Mouse (Mus musculus) megakaryocyte, adult 5-6 weeks (primary cell): ENCODE measurements around the gene Pom121l2. TPM values are rescaled to one million over a fixed set of nuclear protein-coding genes. Genes with fewer than 3 reads are reported as not detected.

Experiments used
- ATAC-seq: 2 replicates; pipeline ENCODE4 v1.8.0; 2016; ENCODE audit warnings: mild to moderate bottlenecking, inconsistent platforms; ENCODE audit not compliant: poor library complexity, severe bottlenecking
- total RNA-seq, 2 experiments: library from RNA; stranded (forward) in 1 of 2; stranded (reverse) in 1 of 2; fragments of 153-499, 151-499 nt in 1 of 2; fragments of 221-1000, 200-1000 nt in 1 of 2; gene quantifications; 2 replicates each; pipeline versions ENCODE4 v1.2.3 to v1.2.4; 2015 to 2017

The Pom121l2 gene
- total RNA-seq, 2 experiments from 2014 or later = not detected

DNA sequence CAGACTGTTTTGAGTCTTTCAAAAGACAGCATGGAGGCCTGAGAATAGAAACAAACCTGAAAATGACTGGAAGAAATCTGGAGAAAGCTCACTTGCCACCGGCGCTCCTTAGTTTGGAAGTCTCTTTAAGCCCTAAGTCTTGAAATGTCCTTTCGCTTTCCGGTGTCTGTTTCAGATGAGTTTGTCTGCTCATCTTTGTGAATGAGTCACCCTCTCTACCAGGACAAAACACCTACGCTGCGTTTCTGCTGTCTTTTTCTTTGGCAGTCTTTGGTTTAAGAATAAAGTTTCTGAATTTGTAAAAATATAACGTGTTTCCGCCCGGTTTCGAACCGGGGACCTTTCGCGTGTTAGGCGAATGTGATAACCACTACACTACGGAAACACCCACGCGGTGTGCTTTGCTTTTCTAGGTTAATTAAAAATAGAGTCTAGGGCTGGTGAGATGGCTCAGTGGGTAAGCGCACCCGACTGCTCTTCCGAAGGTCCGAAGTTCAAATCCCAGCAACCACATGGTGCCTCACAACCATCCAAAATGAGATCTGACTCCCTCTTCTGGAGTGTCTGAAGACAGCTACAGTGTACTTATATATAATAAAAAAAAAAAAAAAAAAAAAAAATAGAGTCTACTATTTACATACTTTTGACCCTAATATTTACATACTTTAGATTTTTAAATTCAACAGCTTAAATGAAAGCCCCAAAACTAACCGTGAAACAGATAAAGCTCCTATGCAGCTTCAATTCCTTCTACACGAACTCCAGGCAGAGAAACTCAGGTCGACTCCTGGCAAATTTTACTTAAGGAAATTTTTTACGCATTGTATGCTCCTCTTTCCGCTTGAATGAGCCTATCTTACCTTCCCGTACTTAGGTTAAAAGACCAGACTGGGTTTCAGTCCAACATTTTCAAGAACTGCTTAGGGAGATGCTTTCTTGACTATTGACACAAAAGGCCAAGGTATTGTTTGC is 34.8 kb downstream of the Pom121l2 start:
- ATAC-seq = peak; percentile 78

DNA sequence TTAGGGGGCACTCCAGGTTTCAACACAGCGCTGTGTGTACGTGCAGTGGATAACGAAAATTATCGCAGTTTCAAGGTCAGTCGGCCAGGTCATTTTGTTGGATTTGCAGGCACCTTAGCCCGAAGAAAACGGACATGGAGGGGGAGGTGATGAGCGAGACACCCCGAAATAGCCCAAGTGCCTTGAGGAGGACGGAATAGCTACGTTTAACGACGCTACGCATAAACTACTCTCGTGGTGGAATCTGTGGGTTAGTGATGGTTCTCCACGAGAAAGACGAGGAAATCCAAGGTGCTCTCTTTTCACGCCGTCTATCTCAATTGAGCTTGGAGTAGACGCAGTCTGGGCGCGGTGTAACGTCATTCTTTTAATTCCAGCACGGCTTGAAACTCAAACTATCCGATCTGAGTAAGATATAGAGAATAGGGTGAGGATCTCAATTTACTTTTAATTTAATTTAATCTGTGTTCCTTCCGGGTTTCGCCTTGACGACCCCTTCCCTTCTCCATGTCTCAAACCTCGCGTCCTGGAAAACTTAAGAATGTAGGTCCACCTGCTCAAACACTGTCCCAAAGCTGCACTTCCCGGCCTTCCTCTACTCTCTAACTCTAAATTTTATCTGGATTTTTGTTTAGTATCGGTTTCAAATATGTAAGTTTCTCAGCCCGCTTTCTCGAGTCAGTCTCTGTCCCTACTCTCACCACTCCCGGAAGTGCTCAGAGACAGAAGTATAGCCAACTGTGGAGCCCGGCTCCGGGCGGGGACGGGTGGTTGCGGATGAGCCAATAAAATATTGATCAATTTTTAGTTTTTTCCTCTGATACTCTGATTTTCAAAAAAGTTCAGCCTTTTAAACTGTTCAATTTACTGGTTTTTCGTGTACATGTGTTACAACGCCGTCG is 39.2 kb downstream of the Pom121l2 start:
- peak; percentile 64 for ATAC-seq

DNA sequence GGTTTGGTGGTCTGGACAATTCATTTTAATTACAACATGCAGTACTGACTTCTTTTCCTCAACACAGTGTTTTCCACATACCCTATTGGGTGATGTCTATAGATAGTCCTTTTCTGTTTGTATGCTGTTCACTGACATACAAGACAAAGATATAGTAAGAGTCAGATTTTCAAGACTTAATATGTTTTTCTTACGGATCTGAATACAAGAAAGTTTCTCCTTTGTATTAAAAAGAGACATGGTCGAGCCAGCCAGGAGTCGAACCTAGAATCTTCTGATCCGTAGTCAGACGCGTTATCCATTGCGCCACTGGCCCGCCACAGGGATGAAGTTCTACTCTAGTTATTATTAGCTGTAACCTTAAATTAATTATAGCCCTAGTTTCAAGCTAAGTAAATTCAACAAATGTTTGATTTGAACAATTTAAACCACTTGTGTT is 39.9 kb downstream of the Pom121l2 start:
- ATAC-seq = peak; percentile 41

DNA sequence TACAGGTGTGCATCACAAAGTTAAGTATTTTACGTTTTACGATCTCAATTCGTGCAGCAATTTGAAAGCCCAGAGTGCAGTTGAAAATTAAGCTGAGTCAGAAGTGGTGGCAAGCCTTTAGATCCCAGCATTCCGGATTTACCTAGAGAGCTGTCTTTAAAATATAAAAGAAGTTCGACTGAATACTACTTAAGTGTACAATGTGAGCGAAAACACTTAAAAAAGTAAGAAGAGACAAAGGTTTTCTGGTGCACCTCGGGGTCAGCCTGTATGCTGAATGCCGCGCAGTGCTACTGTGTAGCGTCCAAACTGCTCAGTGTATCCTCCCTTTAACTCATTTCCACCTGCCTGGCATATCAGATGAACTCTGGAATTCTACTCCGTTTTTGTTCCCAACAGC is 40.6 kb downstream of the Pom121l2 start:
- no peak for ATAC-seq

DNA sequence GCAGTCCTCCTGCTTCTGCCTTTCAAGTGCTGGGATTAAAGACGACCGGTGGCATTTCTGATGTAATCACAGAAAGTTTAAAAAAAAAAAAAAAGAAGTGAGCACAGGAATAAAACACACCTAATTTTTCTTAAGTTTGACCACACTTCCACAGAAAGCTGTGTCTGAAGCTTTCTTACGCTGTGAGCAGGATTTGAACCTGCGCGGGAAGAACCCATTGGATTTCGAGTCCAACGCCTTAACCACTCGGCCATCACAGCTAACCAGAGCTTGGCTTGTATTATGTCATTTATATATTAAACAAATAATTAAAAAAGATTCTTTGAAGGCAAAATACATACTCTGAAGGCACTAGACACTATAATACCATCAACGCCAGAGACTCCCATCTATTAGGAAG is 41.2 kb downstream of the Pom121l2 start:
- ATAC-seq = peak; percentile 70

DNA sequence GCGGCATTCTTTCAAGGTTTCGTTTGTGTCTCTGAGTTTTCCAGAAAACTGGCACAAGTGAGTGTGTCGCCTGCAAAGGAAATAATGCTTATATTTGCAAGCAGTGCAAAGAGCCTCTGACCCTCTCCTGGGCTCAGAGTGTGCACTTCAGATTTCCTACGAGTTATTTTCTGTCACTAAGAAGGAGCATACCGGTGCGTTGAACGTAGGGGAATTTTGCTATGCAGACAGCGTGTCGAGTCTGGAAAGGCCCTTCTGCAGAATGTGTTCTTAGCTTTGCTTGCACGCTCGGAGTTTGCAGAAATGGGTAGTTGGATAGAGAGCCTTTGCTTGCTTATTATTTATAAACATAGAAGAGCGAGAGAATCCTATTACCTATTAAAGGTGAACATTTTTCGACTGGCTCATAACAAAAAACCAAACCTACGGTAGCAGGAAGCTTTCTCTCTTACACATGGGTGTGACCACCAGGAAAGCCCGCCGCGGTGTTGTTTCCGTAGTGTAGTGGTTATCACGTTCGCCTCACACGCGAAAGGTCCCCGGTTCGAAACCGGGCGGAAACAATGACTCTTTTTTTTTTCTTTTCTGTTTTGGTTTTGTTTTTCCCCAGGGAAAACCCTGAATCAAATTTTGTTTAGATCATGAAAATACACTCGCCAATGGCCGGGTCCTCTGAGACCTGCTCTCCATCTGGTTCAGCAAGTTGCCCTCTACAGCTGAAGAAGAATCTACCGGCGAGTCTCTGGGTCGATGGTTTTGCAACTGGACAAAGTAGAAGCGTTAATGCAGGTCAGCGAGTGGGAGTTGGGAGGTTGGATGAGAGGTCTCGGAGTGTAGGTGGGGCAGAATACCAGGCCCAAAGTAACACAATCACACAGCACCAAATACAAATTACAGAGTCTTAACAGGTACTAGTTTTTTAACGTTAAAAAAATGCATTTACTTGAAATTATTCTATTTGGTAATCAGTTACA is 45.4 kb downstream of the Pom121l2 start:
- ATAC-seq = peak; percentile 48

DNA sequence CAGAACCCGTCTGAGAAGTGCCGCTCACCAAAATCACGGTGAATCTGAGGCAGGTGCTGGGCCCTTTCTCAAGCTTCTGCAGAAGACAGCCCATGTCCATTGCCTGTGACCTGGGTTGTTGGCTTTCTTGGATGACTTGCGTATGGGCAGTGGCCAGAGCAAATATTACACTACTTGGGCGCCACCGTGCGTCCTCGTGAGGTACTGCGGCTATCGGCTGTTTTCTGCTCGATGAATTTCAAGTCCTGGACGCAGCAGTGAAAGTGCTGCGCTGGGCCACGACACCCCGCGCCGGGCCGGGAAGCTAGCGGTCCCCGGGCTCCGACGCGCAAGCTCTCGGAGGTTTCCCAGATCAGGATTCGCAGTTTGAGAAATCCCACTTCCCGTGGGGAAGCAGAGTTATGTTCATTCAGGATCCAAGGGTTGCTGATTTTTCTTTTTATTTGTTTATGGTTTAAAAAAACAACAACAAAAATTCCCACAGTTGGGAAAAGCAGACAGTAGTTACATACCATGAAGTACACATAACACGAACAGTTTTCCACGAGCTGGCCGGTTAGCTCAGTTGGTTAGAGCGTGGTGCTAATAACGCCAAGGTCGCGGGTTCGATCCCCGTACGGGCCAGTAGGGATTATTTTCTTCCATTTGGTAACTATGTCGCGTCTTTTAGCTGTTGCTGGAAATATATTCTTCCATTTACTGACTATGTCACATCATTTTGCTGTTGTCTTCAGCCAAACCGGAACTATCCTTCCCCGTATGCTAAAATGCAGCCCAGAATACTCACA is 47.9 kb downstream of the Pom121l2 start:
- ATAC-seq = peak; percentile 94

DNA sequence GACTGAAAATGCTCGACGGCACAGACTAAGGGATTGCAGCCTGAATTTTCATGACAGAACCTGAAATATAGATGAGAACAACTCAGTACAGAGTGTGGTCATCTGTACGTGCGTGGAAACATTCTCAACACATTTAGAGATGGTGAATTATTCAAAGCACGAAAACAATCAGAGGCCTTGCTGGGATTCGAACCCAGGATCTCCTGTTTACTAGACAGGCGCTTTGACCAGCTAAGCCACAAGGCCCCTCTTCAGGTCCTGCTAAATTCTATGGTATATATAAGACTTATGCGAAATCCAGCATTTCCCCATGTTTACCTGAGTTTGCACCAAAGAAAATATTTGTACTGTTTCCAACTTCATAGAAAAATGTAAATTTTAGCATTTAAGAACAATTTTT is 48.9 kb downstream of the Pom121l2 start:
- no peak for ATAC-seq

DNA sequence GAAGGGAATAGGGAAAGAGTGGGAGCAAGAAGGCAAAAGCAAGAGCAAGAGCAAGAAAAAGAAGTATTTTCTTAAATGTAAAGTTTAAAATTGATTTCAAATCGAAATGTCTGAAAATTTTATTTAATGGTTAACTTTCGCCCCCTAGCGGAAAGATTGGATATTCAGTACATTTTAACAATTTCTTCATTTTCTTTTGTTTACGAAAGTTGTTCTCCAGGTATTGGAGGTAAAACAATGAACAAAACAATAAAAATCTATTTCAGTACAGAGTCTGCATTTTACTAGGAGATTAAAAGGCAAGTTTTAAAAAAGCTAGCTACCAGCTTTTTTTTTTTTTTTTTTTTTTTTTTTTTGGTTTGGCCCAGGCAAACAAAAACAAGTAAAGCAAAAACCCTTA is 49.5 kb downstream of the Pom121l2 start:
- no peak for ATAC-seq

DNA sequence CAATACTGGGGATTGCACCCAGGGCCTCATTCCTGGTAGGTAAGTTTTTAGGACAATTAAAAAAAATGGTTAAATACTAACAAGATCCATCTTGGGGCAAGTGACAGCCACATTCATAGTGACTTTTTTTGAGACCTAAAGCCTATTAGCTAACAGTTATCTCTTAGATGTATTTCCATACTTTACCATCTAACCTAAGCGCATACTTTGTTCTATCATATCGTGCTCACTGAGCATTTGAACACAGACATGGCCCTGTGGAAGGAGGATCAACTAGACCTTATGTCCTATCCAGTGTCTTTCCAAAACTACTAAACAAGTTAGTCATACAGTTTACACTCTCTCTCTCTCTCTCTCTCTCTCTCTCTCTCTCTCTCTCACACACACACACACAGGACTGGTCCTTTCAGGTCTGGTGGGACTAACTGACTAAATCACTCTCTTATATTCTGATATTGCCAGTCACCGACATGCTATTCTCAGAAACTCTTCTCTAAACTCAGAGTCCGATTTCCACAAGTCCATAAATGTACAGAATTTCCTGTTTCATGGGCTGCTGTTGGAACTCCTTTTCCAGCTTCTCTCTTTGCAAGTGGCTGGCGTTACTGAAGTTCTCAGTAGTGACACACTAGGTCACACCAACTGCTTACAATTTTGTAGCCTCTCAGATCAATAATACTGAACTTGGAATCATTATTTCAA is 52.9 kb downstream of the Pom121l2 start:
- ATAC-seq = no peak

DNA sequence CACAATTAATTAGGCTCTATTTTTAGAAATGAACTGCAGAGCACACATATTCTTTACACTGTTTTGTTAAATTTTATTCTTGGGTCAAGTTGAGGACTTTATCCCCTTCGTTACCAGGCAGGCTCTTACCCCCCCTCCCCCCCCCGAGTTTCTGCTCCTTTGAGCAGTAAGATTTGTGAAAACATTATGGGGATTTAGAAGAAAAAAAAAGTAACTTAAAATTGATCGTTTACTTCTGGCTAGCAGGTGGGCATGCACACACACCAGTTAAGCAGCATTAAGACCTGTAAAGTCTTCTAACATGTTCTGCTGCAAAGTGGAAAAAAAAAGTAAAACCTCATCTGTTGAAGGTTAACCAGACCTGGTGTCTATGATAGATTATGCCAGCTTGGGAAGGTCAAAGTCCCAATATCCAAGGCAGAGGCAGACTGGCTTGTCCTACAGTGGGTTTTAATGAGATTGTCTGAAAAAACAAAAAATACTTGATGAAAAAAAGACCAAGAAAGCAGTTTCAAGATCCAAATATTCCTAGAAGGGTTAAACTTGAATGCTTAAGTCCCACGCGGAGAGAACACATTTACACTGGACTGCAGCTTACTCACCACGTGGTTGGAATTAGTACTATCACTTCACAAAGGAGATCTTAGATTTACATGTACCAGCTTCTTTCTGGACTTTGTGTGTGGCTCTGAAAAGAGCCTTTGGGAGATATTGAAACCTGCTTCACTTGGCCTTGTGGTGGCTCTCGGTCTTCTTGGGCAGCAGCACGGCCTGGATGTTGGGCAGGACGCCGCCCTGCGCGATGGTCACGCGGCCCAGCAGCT is 53.7 kb downstream of the Pom121l2 start:
- peak; percentile 18; the same call in 1 of the 2 replicates for ATAC-seq

DNA sequence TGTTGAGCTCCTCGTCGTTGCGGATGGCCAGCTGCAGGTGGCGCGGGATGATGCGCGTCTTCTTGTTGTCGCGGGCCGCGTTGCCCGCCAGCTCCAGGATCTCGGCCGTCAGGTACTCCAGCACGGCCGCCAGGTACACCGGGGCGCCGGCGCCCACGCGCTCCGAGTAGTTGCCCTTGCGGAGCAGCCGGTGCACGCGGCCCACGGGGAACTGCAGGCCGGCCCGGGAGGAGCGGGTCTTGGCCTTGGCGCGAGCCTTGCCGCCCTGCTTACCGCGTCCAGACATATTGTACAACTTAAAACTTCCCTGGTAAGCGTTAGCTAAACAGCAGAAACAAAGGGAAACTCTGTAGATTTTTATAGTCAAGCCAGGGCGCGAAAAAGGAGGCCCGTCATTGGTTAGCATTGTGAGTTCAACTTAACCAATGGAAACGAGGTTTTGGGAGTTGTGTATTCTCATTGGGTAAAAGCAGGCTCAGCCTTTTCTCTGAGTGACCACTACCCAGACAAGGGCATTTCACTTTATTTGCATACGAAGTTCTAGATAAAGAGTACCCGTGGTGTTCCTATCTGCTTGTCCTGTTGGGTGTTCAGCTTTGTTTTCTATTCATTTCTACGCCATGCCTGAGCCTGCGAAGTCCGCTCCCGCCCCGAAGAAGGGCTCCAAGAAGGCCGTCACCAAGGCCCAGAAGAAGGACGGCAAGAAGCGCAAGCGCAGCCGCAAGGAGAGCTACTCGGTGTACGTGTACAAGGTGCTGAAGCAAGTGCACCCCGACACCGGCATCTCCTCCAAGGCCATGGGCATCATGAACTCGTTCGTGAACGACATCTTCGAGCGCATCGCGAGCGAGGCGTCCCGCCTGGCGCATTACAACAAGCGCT is 54.5 kb downstream of the Pom121l2 start, which contains the start of the genes Hist1h2ah and Hist1h2bk:
Gene Hist1h2ah, minus strand, starts transcription at position 302 of the 882 bp plus-strand sequence.
Gene Hist1h2bk, plus strand, starts transcription at position 604 of the 882 bp plus-strand sequence.
- peak; percentile 96 for ATAC-seq

DNA sequence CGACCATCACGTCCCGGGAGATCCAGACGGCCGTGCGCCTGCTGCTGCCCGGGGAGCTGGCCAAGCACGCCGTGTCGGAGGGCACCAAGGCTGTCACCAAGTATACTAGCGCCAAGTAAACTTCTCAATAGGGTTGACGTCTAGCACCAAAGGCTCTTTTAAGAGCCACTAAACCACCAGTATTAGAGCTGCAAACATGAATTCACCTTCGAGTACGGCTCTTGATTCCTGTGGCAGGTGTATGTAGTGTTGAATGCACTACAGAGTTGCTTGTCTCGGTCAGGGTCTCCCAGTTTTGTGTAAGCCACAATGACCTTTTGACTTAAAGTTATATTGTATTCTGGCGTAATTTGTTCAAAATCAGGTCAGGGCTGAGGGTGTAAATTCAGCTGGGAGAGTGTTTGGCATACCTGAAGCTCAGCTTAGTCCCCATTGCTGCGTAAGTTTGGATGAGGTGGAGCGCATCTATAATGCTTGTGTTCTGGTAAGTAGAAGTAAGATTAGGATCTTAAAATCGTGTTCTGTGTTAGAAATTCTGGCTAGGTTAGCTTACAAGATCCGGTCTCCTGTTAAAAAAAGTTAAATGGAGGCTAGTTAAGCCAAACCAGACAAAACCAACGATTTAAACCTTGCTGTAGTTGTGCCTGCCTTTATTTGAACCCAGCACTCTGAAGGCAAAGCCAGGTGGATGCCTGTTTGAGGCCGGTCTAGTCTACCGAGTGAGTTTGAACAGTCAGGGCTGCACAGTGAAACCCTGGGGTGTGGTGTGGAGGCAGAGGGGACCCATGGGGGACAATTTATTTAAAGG is 55.4 kb downstream of the Pom121l2 start:
- no peak for ATAC-seq

DNA sequence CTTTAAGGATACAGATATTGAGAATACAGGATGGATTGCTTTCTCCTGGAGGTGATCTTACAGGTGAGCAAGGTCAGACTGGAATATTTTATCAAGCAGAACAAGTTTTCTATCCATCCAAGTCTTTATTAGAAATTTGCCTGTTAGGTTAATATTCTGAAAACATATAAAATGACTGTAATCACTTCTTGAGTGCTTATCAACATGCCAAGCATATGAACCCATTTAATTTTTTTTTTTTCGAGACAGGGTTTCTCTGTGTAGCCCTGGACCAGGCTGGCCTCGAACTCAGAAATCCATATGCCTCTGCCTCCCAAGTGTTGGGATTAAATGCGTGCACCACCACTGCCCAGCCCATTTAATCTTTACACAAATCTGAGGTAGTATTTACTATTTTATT is 56.0 kb downstream of the Pom121l2 start:
- ATAC-seq = no peak

DNA sequence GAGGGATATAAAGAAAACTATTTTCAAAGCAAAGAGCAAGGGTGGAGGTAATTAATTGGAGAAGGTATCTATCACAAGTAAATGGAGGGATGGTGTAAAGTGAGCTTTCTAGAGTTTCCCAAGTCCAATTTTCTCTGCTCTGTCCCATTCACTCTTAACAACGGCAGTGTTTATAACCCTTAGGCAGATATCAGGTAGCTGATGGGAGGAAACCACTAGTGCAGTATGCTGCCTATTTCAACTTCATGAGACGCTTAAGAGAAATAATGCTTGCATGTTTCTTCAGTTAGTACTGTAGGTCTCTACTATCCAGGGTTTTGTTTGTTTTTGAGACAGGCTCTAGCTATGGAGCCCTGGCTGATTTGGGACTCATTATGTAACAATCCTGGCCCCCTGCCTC is 56.4 kb downstream of the Pom121l2 start:
- ATAC-seq = no peak
